Mouse (Mus musculus): Measurements from ENCODE around the gene Gm8247.
"Not testable (repeated sequence)": the region's sequence is repeated elsewhere in the genome, so short reads cannot be mapped to it uniquely, and the experiment has no call there.

- TF ChIP-seq CTCF, EP300 (IDR thresholded peaks at IDR 0.05): not testable (repeated sequence)
These were observed at the start of gene Gm8247 for GRCm38 (mm10) chr14:44582853-44583252.

Measured in lung, postnatal 0 days (tissue).